Mouse (Mus musculus) lung, embryonic 14.5 days (tissue): ENCODE data around the gene Epb41. TPM values are rescaled to one million over a fixed set of nuclear protein-coding genes. Genes with fewer than 3 reads are reported as not detected.

Experiments
- ATAC-seq: fragments of 200-750 bp; cut with Nextera tagmentation; 2 replicates; pipeline ENCODE4 v1.8.0; 2017; ENCODE audit warnings: mild to moderate bottlenecking, moderate TSS enrichment, moderate library complexity; ENCODE audit not compliant: insufficient read depth
- DNase-seq: peaks from one replicate; pipeline ENCODE4 v3.0.0-alpha.2; 2015
- H3K27ac ChIP-seq: fragments of 300-500 bp; sonication (generic); 2 replicates; pipeline ENCODE4 v1.5.1; 2014; ENCODE audit warnings: low read depth, mild to moderate bottlenecking, moderate library complexity
- H3K27me3 ChIP-seq: fragments of 300-500 bp; sonication (generic); 2 replicates; pipeline ENCODE4 v1.6.1; 2014; ENCODE audit warnings: low read length, control low read depth; ENCODE audit not compliant: insufficient read depth
- H3K36me3 ChIP-seq: fragments of 300-500 bp; sonication (generic); 2 replicates; pipeline ENCODE4 v1.6.1; 2014; ENCODE audit warnings: control low read depth; ENCODE audit not compliant: insufficient read depth
- H3K4me1 ChIP-seq: fragments of 300-500 bp; sonication (generic); 2 replicates; pipeline ENCODE4 v1.6.1; 2014; ENCODE audit warnings: antibody characterized with exemption, control low read depth; ENCODE audit not compliant: insufficient read depth
- H3K4me2 ChIP-seq: fragments of 300-500 bp; sonication (generic); 2 replicates; pipeline ENCODE4 v1.6.1; 2014; ENCODE audit warnings: mild to moderate bottlenecking
- H3K4me3 ChIP-seq: fragments of 300-500 bp; sonication (generic); 2 replicates; pipeline ENCODE4 v1.5.1; 2014; ENCODE audit warnings: low read depth, low read length
- H3K9ac ChIP-seq: fragments of 300-500 bp; sonication (generic); 2 replicates; pipeline ENCODE4 v1.6.1; 2014
- H3K9me3 ChIP-seq: fragments of 300-500 bp; sonication (generic); 2 replicates; pipeline ENCODE4 v1.6.1; 2016; ENCODE audit warnings: low read depth, low read length, control low read depth
- CTCF ChIP-seq: IDR thresholded peaks from 2 replicates; pipeline ENCODE4 v1.5.1; 2016; ENCODE audit warnings: antibody characterized with exemption, low read depth
- WGBS: fragments of 180-500 bp; shearing (Covaris S2); extraction: QIAGEN DNeasy Blood & Tissue Kit; methylation state at CpG from one replicate; pipeline ENCODE4 v1.1.7; 2014; 5-methylcytosine and 5-hydroxymethylcytosine counted together
- polyA plus RNA-seq: library from polyadenylated mRNA; unstranded; fragments of >200 nt; fragmentation: Nextera tagmentation; extraction: Ambion mirVana; gene quantifications from 2 replicates; pipeline ENCODE4 v1.2.1, GENCODE M21; 2014

Epb41 gene
- polyA plus RNA-seq, 1 experiment from 2014 or later = 86.3 TPM

DNA sequence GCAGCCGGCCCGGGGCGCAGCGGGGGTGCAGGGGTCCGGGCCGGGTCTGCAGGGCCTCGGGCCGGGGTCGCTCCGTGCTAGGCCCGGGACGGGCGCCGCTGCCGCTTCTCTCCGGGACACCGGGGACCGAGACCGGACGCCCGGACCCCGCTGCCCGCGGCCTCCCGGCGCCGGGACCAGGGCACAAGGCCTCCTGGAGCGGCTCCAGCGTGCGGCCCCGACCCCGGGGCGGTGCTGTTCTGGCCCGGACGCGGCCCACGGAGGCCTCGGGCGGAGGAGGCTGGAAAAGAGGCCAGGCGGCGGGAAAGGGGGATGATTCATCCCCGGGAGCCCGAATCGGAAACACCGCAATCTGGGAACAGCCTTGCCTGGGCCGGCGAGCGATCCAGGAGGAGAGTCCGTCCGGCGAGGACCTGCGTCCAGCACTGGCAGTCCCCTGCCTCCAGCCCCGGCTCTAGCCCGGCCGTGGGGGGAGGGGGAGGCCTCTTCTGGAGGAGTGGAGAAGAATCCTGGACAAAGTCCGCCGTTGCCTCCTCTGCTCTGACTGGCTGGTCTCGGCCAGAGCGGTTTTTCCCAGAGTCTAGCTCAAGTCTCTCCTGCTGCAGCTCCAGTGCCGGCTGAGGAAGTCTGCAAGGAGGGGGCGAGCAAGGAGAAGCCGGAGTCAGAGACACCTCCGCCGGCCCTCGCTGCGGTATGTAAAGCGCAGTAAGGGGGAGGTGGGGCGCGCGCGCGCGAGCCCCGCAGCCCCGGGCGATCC, 154.3 kb downstream of the Epb41 start:
- peak overlapping the region; percentile 78 for H3K27ac ChIP-seq
- peaks cover 26% of the 10 kb centered on the region for H3K36me3 ChIP-seq
- peak overlapping the region; percentile 69 for H3K9ac ChIP-seq
- peaks cover 63% of the 10 kb centered on the region for H3K27me3 ChIP-seq
- H3K9me3 ChIP-seq = no peaks in the 10 kb centered on the region
- DNase-seq (peak; percentile 72), ATAC-seq (peak; percentile 36)
- H3K4me2 ChIP-seq = peak overlapping the region; percentile 80
- peak overlapping the region; percentile 59 for H3K4me3 ChIP-seq
- WGBS = 0% methylated on average over 58 of the region's 76 CpGs
- peaks cover 4% of the 10 kb centered on the region; the same call in 1 of the 2 replicates for H3K4me1 ChIP-seq
- no peak for TF ChIP-seq CTCF

GRCm38 (mm10) chr4:131920141-131920594, 155.0 kb downstream of the Epb41 start:
- H3K4me3 ChIP-seq = peak overlapping the region; percentile 59
- no peak for TF ChIP-seq CTCF
- peaks cover 20% of the 10 kb centered on the region for H3K36me3 ChIP-seq
- H3K4me1 ChIP-seq = peaks cover 7% of the 10 kb centered on the region
- peaks cover 69% of the 10 kb centered on the region for H3K27me3 ChIP-seq
- ATAC-seq (peak; percentile 14; the same call in 1 of the 2 replicates), DNase-seq (peak; percentile 81)
- H3K4me2 ChIP-seq = peak overlapping the region; percentile 80
- peak overlapping the region; percentile 78 for H3K27ac ChIP-seq
- WGBS = 2% methylated on average over 31 of the region's 51 CpGs
- no peaks in the 10 kb centered on the region for H3K9me3 ChIP-seq
- H3K9ac ChIP-seq = peak overlapping the region; percentile 69

DNA sequence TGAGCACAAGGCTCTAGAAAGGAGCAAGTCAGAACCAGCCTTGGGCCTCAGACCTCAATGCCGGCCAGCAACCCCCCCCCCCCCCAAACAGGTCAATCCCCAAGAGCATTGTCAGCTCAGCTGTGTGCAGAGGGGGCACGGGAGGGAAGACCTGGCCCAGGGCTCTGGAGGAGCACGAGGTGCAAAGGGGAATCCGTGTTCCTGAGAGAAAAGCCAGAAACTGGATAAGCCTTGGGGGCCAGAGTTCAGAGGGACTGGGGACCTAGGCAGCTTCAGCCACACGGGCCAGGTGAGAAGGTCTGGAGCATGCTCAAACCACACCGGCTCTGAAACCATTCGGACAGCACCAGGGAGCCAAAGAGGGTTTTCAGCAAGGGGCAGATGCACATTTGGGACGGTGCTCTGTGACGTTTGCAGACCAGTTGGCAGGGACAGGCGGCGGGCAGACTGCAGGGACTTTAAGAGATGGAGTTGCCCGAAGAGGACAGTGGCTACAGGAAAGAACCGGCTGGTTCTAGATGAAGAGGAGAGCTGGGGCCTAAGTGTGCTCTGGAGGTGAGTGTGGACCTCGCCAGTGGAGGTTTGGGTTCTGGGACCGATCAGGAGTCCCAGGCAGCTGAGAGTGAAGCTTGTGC, 155.5 kb downstream of the Epb41 start:
- Histone ChIP-seq H3K27me3 (peaks cover 73% of the 10 kb centered on the region), H3K4me1 (peaks cover 11% of the 10 kb centered on the region), H3K4me3 (peak overlapping the region; percentile 59), H3K36me3 (peaks cover 15% of the 10 kb centered on the region), H3K4me2 (peak overlapping the region; percentile 80), H3K27ac (peak overlapping the region; percentile 78), H3K9ac (peak overlapping the region; percentile 69), H3K9me3 (no peaks in the 10 kb centered on the region)
- no peak for TF ChIP-seq CTCF
- WGBS = 15% methylated on average over 15 of the region's 15 CpGs
- DNase-seq = no peak
- no peak for ATAC-seq

- H3K4me1 ChIP-seq = peaks cover 11% of the 10 kb centered on the region
- peak; percentile 47; the same call in 1 of the 2 replicates for ATAC-seq
- WGBS = 13% methylated on average over 15 of the region's 15 CpGs
- no peak overlapping the region for H3K4me3 ChIP-seq
- H3K9ac ChIP-seq = peak overlapping the region; percentile 3; the same call in 1 of the 2 replicates
- TF ChIP-seq CTCF = no peak
- H3K9me3 ChIP-seq = no peaks in the 10 kb centered on the region
- peak overlapping the region; percentile 21; the same call in 1 of the 2 replicates for H3K27ac ChIP-seq
- DNase-seq = peak; percentile 64
- H3K36me3 ChIP-seq = peaks cover 8% of the 10 kb centered on the region
- H3K4me2 ChIP-seq = peak overlapping the region; percentile 80; the same call in 1 of the 2 replicates
- H3K27me3 ChIP-seq = peaks cover 77% of the 10 kb centered on the region
Measured at GRCm38 (mm10) chr4:131918711-131919500, 156.2 kb downstream of the Epb41 start.

DNA sequence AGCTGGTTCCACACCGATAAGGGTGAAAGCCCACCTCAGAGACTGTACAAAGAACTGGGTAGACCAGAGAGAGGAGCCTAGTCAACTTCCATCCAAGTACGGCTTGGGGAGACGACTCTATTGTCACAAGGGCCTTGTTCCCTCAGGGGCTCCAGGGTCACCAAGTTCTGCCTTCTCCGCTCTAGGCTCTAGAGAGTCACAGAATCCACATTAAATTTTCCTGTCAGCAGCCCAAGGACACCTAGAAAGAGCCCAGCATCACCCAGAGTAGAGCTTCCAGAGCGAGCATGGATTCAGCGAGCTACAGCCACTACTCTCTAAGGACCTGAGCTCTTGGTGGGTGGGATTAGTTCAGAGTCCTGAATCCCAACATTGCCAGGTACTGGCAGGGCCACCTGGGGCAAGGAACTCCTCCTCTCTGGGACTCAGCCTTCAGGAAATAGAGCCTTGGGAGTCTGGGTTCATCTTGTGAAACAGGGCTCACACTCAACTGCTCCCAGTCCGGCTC, 157.0 kb downstream of the Epb41 start:
- TF ChIP-seq CTCF = no peak
- Histone ChIP-seq H3K9ac (no peak overlapping the region), H3K4me2 (no peak overlapping the region), H3K4me1 (peaks cover 11% of the 10 kb centered on the region), H3K27me3 (peaks cover 76% of the 10 kb centered on the region), H3K9me3 (no peaks in the 10 kb centered on the region), H3K4me3 (no peak overlapping the region), H3K36me3 (peaks cover 7% of the 10 kb centered on the region), H3K27ac (peak overlapping the region; percentile 21; the same call in 1 of the 2 replicates)
- ATAC-seq (no peak), DNase-seq (no peak)
- WGBS = 63% methylated on average over 7 of the region's 7 CpGs

DNA sequence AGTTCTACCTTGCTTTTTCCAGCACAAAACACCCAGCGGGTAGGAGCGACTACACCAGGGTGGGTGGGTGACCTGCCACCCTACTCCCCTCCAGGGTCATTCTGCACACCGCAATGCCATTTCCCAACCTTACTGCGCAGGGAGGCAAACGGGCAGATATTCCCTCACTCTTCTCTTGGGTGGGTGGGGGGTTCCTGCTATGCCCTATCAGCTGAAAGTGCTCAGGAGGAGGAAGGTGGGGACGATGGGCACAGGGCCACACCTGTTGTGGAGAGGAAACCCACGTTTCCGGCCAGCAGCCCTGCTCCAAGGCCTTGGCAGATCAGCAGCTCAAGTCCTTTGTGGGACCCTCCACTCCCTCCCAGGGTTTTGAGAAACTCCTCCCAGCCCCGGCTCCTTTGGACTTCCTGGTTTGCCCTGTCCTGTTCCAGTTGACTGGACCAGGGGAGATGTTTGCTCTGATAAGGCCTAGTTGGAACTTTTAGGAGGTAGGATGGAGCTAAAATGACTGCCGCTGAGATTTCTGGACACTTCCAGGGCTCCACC, 158.0 kb downstream of the Epb41 start:
- H3K36me3 ChIP-seq = no peaks in the 10 kb centered on the region
- H3K4me2 ChIP-seq = no peak overlapping the region
- no peak for ATAC-seq
- DNase-seq = no peak
- no peak overlapping the region for H3K9ac ChIP-seq
- 67% methylated on average over 10 of the region's 10 CpGs for WGBS
- no peak overlapping the region for H3K4me3 ChIP-seq
- H3K27ac ChIP-seq = no peak overlapping the region
- H3K4me1 ChIP-seq = peaks cover 9% of the 10 kb centered on the region
- H3K9me3 ChIP-seq = no peaks in the 10 kb centered on the region
- no peak for TF ChIP-seq CTCF
- peaks cover 71% of the 10 kb centered on the region for H3K27me3 ChIP-seq
